Mouse (Mus musculus) liver, postnatal 0 days (tissue): ENCODE data around the gene Ipo13. TPM values are rescaled to one million over a fixed set of nuclear protein-coding genes. Genes with fewer than 3 reads are reported as not detected.

Source experiments
- ATAC-seq: fragments of 200-750 bp; cut with Nextera tagmentation; 2 replicates; pipeline ENCODE4 v1.8.0; 2017; ENCODE audit warnings: mild to moderate bottlenecking, moderate library complexity
- DNase-seq: peaks from one replicate; pipeline ENCODE4 v3.0.0-alpha.2; 2016
- H3K27ac ChIP-seq: fragments of 300-500 bp; sonication (generic); 2 replicates; pipeline ENCODE4 v1.5.1; 2014; ENCODE audit warnings: antibody characterized with exemption, moderate library complexity, mild to moderate bottlenecking, low read depth
- H3K27me3 ChIP-seq: fragments of 300-500 bp; sonication (generic); 2 replicates; pipeline ENCODE4 v1.6.1; 2014; ENCODE audit warnings: low read length, control low read depth, mixed read lengths; ENCODE audit not compliant: insufficient read depth
- H3K36me3 ChIP-seq: fragments of 300-500 bp; sonication (generic); replicated peaks from 2 replicates; pipeline ENCODE4 v1.6.1; 2014; ENCODE audit warnings: mild to moderate bottlenecking, control low read depth, low read length, moderate library complexity, mixed read lengths; ENCODE audit not compliant: insufficient read depth
- H3K4me1 ChIP-seq: fragments of 300-500 bp; sonication (generic); 2 replicates; pipeline ENCODE4 v1.6.1; 2014; ENCODE audit warnings: antibody characterized with exemption, mild to moderate bottlenecking, control low read depth; ENCODE audit not compliant: insufficient read depth
- H3K4me2 ChIP-seq: fragments of 300-500 bp; sonication (generic); 2 replicates; pipeline ENCODE4 v1.6.1; 2014; ENCODE audit warnings: low read depth, mild to moderate bottlenecking, low read length, moderate library complexity, mixed read lengths
- H3K4me3 ChIP-seq: fragments of 300-500 bp; sonication (generic); 2 replicates; pipeline ENCODE4 v1.5.1; 2014; ENCODE audit warnings: low read depth, low read length
- H3K9ac ChIP-seq: fragments of 300-500 bp; sonication (generic); replicated peaks from 2 replicates; pipeline ENCODE4 v1.6.1; 2014; ENCODE audit warnings: mild to moderate bottlenecking, moderate library complexity
- H3K9me3 ChIP-seq: fragments of 300-500 bp; sonication (generic); 2 replicates; pipeline ENCODE4 v1.6.1; 2016; ENCODE audit warnings: mild to moderate bottlenecking, control low read depth, low read length, mixed read lengths
- CTCF ChIP-seq: sonication (generic); IDR thresholded peaks from 2 replicates; pipeline ENCODE4 v1.5.1; 2016; ENCODE audit warnings: antibody characterized with exemption, low read depth
- EP300 ChIP-seq: IDR thresholded peaks from 2 replicates; pipeline ENCODE4 v1.6.1; 2016; ENCODE audit warnings: antibody characterized with exemption, low read depth, mild to moderate bottlenecking
- WGBS: fragments of 180-500 bp; shearing (Covaris S2); extraction: QIAGEN DNeasy Blood & Tissue Kit; methylation state at CpG from one replicate; pipeline ENCODE4 v1.1.7; 2014; ENCODE audit not compliant: insufficient replicate concordance; 5-methylcytosine and 5-hydroxymethylcytosine counted together
- polyA plus RNA-seq: library from polyadenylated mRNA; unstranded; fragments of >200 nt; fragmentation: Nextera tagmentation; extraction: Ambion mirVana; gene quantifications from 2 replicates; pipeline ENCODE4 v1.2.1, GENCODE M21; 2015

The Ipo13 gene
- polyA plus RNA-seq, 1 experiment from 2014 or later, result 7.7 TPM

- Histone ChIP-seq H3K9me3 (no peaks in the 10 kb centered on the region), H3K4me1 (peaks cover 10% of the 10 kb centered on the region), H3K4me3 (no peak overlapping the region), H3K27me3 (no peaks in the 10 kb centered on the region), H3K9ac (no peak overlapping the region), H3K27ac (no peak overlapping the region), H3K4me2 (no peak overlapping the region), H3K36me3 (peaks cover 14% of the 10 kb centered on the region)
- ATAC-seq, result no peak
- TF ChIP-seq EP300, result no peak
- no peak for TF ChIP-seq CTCF
- 82% methylated on average over 8 of the region's 8 CpGs for WGBS
- no peak for DNase-seq
Measured at GRCm38 (mm10) chr4:117908834-117909453, 5.9 kb downstream of the Ipo13 start.

- WGBS, result 82% methylated on average over 3 of the region's 3 CpGs
- no peak overlapping the region for H3K4me3 ChIP-seq
- no peak for DNase-seq
Measured at GRCm38 (mm10) chr4:117906196-117906595, 8.6 kb downstream of the Ipo13 start.

GRCm38 (mm10) chr4:117904761-117905160 lies 10.0 kb downstream of the Ipo13 start:
- Histone ChIP-seq H3K9me3 (no peaks in the 10 kb centered on the region), H3K36me3 (peaks cover 48% of the 10 kb centered on the region), H3K4me2 (no peak overlapping the region), H3K9ac (no peak overlapping the region), H3K4me3 (no peak overlapping the region), H3K27me3 (no peaks in the 10 kb centered on the region), H3K27ac (no peak overlapping the region), H3K4me1 (no peaks in the 10 kb centered on the region)
- TF ChIP-seq EP300 (no peak), CTCF (no peak)
- DNase-seq, result no peak
- ATAC-seq, result no peak
- WGBS, result 87% methylated on average over 8 of the region's 8 CpGs

More at GRCm38 (mm10) chr4:117906196-117906595, 8.6 kb downstream of the Ipo13 start:
- TF ChIP-seq EP300 (no peak), CTCF (no peak)
- H3K27ac ChIP-seq, result no peak overlapping the region
- H3K27me3 ChIP-seq, result no peaks in the 10 kb centered on the region
- H3K4me1 ChIP-seq, result no peaks in the 10 kb centered on the region
- no peak overlapping the region for H3K4me2 ChIP-seq
- no peak for ATAC-seq
- no peaks in the 10 kb centered on the region for H3K9me3 ChIP-seq
- peaks cover 39% of the 10 kb centered on the region for H3K36me3 ChIP-seq
- H3K9ac ChIP-seq, result no peak overlapping the region

GRCm38 (mm10) chr4:117904094-117904493 lies 10.7 kb downstream of the Ipo13 start:
- H3K36me3 ChIP-seq, result peaks cover 54% of the 10 kb centered on the region
- no peak overlapping the region for H3K27ac ChIP-seq
- no peaks in the 10 kb centered on the region for H3K27me3 ChIP-seq
- WGBS, result 87% methylated on average over 10 of the region's 10 CpGs
- no peak overlapping the region for H3K9ac ChIP-seq
- H3K4me1 ChIP-seq, result no peaks in the 10 kb centered on the region
- no peaks in the 10 kb centered on the region for H3K9me3 ChIP-seq
- H3K4me2 ChIP-seq, result no peak overlapping the region
- DNase-seq (no peak), ATAC-seq (no peak)
- H3K4me3 ChIP-seq, result no peak overlapping the region
- TF ChIP-seq CTCF, result no peak
- TF ChIP-seq EP300, result no peak

- Histone ChIP-seq H3K36me3 (peaks cover 43% of the 10 kb centered on the region), H3K27ac (no peak overlapping the region), H3K9ac (no peak overlapping the region), H3K4me3 (no peak overlapping the region), H3K9me3 (no peaks in the 10 kb centered on the region), H3K4me1 (no peaks in the 10 kb centered on the region), H3K4me2 (no peak overlapping the region), H3K27me3 (no peaks in the 10 kb centered on the region)
- TF ChIP-seq CTCF (no peak), EP300 (no peak)
- ATAC-seq, result no peak
- 66% methylated on average over 3 of the region's 3 CpGs for WGBS
- DNase-seq, result no peak
Measured at GRCm38 (mm10) chr4:117898111-117898510, 16.7 kb downstream of the Ipo13 start.

GRCm38 (mm10) chr4:117896031-117896430 lies 18.8 kb downstream of the Ipo13 start:
- ATAC-seq (no peak), DNase-seq (no peak)
- no peak overlapping the region for H3K4me3 ChIP-seq
- H3K36me3 ChIP-seq, result peaks cover 23% of the 10 kb centered on the region
- no peak overlapping the region for H3K9ac ChIP-seq
- no peak overlapping the region for H3K4me2 ChIP-seq
- WGBS, result 85% methylated on average over 6 of the region's 6 CpGs
- no peak for TF ChIP-seq CTCF
- TF ChIP-seq EP300, result no peak
- H3K4me1 ChIP-seq, result peaks cover 5% of the 10 kb centered on the region
- H3K27ac ChIP-seq, result no peak overlapping the region
- H3K9me3 ChIP-seq, result no peaks in the 10 kb centered on the region
- H3K27me3 ChIP-seq, result no peaks in the 10 kb centered on the region
